Mouse (Mus musculus) cerebellum, adult 8-10 months (tissue): ENCODE measurements around the gene Zrsr1.

Source experiments
- DNase-seq: peaks from one replicate; pipeline ENCODE4 v3.0.0; 2022

The Zrsr1 gene

DNA sequence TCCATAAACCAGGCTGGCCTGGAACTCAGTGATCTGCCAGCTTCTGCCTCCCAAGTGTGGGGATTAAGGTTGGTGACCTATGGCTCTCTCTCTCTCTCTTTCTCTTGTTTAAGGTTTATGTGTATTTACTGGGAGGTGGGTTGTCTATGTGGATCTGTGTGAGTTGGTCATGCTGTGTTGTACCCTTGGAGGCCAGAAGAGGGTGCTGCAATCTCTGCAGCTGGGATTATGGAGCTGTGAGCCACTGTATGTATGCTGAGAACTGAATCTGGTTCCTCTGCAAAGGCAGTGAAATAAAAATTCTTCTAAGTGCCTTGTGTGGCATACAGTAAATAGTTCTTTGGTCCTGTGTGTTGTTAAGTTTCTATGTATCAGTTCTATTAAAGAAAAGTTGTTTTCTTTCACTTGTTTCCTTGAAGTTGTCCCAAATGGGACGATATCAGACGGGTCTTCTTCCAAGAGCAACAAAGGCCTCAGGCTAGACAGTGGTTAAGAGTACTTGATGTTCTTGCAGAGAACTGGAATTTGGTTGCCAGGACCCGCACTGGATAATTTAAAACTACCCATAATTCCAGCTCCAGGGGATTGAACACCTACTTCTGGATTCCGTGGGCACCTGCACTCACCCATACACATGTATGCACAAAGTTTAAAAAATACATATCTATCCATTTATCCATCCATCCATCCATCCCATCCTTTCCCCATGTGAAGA, 41.9 kb downstream of the Zrsr1 start:
- DNase-seq: no peak

DNA sequence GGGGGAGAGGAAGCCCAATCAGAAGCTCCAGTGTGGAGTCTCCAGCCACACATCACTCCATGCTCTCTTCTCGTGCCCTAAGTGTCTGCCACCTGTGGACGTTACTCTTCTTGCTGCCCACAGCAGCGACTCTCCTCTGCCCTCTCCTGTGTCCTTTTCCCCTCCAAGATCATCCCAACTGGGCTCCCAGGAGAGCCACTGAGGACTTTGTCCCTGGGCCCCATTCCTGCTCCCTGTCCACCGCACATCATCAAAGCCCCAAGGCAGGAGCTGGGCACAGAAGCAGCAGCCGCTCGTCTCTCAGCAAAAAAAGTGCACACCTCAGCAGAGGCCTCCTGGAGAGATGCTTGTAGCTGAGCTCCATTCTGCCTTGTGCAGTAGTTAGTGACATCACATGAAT, 43.2 kb downstream of the Zrsr1 start:
- DNase-seq: no peak

- no peak for DNase-seq
Observed at GRCm38 (mm10) chr11:23017943-23018342, 46.1 kb downstream of the Zrsr1 start.

GRCm38 (mm10) chr11:23020116-23020770, 48.4 kb downstream of the Zrsr1 start:
- DNase-seq: no peak

GRCm38 (mm10) chr11:23020841-23021240, 49.0 kb downstream of the Zrsr1 start:
- no peak for DNase-seq

DNA sequence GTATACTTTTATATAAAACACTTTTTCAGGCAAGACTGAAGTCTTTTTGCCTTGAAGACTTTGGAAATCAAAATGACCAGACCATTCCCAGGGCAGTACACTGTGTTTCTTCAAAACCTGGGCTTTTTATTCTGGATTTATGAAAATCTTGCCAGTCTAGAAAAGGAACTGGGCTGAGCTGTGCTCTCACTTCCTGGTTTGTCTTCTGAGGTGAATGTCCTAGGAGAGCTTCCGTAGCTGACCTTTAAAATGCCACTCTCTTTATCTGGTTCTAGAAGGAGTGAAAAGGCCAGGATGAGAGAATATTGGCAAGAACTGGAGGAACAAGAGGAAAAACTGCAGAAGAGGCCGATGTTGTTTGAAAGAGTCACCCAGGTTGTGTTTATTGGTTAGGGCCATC, 51.4 kb downstream of the Zrsr1 start:
- no peak for DNase-seq

DNA sequence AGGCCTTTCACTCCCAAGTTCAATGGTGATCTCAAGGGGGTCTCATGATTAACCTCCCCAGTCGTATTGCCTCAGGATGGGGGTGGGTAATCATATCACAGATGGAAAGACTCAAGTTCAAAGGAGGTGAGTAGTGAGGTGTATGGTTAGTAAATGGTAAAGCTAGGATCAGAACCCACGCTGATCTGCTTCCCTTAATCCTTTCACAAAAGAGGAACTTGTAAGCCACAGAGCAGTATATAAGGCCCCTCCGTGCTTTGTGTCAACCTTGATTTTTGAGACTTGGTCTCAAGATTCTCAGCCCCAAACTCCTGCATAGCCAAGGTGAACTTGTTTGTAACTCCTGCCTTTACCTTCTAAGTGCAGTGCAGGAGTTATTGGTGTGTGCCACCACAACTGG, 52.4 kb downstream of the Zrsr1 start:
- DNase-seq: no peak
